Mouse (Mus musculus) liver, embryonic 14.5 days (tissue): ENCODE results near the gene Dok1.

ENCODE experiments used
- CTCF ChIP-seq: IDR thresholded peaks from 2 replicates; pipeline ENCODE4 v1.5.1; 2016; ENCODE audit warnings: antibody characterized with exemption, low read depth, control low read depth
- EP300 ChIP-seq: IDR thresholded peaks from 2 replicates; pipeline ENCODE4 v1.6.1; 2016; ENCODE audit warnings: antibody characterized with exemption, low read depth

- TF ChIP-seq CTCF (no peak), EP300 (no peak)
Observed at GRCm38 (mm10) chr6:83019044-83019443, 14.2 kb downstream of the Dok1 start.
